Mouse (Mus musculus) ES-E14 (cell line): ENCODE data around the gene Zfp423.

Experiments
- CHD2 ChIP-seq: IDR thresholded peaks from 2 replicates; pipeline ENCODE4 v1.6.1; 2014; ENCODE audit warnings: mild to moderate bottlenecking, low read depth, low read length, inconsistent platforms
- MAFK ChIP-seq: IDR thresholded peaks from 2 replicates; pipeline ENCODE4 v1.6.1; 2014; ENCODE audit warnings: mild to moderate bottlenecking, low read depth, low read length, inconsistent platforms; ENCODE audit not compliant: insufficient read depth
- ZC3H11A ChIP-seq: IDR thresholded peaks from 2 replicates; pipeline ENCODE4 v1.6.1; 2012; ENCODE audit warnings: low read depth, mild to moderate bottlenecking, inconsistent platforms, low read length, borderline replicate concordance
- ZNF384 ChIP-seq: IDR thresholded peaks from 2 replicates; pipeline ENCODE4 v1.6.1; 2012; ENCODE audit warnings: low read depth, low read length, inconsistent platforms

DNA sequence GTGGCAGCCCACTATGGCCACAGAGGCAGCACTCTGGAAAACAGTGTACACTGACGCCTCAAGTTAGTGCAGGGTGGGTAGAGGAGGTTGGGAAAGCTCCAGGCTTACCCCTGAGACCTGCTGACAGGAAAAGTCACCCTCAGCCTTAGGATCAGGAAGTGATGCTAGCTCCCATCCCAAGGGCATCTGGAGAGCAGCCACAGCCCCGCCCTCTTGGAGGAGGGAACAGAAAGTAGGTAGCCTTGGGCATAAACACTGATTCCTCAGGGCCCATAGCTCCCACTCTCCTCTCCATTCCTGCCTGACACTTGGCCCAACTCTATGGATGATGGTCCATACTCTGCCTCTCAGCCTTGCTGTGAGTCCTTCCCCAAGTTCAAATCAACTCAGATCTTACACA, 205.8 kb downstream of the Zfp423 start:
- TF ChIP-seq MAFK (no peak), ZNF384 (no peak), ZC3H11A (no peak), CHD2 (no peak)
